Mouse (Mus musculus) naive thymus-derived CD4-positive, alpha-beta T cell, adult 2 months (primary cell): Measurements from ENCODE around the gene Mup8.
"Not testable (repeated sequence)": the region's sequence is repeated elsewhere in the genome, so short reads cannot be mapped to it uniquely, and the experiment has no call there.

Experiments used
- DNase-seq: peaks from one replicate; pipeline ENCODE4 v3.0.0-alpha.2; 2011; ENCODE audit warnings: low read depth

Gene Mup8

DNA sequence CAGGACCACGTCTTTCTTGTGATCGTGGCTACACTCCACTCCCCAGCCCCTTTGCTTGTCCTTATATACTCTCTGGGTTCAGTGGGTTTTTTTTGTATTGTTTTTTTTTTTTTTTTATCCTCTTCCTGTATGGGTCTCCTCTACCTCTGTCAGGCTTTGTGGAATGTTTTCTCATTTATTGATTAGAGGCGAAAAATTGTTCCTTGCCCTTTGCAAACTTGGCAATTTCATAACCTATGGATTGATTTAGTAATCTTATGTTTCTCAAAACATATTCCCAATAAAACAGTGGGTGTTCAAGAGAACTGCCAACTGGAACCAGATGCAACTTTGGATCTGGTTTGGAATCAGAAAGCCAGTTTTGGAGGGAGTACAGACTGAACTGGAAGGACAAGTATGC, at the start of gene Mup8:
Gene Mup8 (minus strand): TSS at position 101 of the 400 bp plus-strand sequence.
- not testable (repeated sequence) for DNase-seq

DNA sequence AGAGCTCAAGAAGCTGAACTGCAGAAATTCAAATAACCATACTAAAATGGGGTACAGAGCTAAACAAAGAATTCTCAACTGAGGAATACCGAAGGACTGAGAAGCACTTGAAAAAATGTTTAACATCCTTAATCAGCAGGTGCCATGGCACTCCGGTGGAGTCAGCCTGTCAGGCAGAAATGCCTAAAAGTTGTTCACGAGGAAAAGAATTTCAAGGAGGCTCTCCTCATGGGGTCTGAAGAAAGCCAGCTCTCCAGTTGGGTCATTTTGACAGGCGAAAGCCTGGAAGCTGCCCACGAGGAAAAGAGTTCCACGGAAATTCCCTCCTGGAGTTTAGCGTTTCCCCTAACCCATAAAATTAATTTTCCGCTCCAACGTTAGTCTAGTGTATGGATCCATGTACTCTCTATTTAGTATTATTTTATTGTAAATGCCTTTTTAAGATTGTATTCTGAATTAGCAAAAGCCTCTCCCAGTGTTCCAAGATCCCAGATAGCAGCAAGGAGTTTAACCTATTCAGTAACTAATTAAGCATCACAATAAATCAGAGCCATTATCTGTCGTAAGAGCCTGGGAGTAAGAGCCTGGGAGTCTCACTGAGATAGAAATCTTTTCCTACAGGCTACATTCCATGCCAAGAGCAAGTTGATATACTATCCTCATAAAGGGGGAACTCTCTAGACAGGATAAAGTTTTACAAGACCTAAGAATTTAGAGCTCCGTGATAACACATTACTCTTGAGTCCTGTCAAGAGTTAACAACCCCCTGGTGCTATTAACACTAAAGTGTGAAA, 43.8 kb upstream of the Mup8 start:
- DNase-seq: not testable (repeated sequence)

- not testable (repeated sequence) for DNase-seq
These were observed 40.3 kb upstream of the Mup8 start for GRCm38 (mm10) chr4:60262706-60263105.
